Mouse (Mus musculus) lung, postnatal 25 days (tissue): ENCODE data around the gene Cdca4.
"Not testable (repeated sequence)": the region's sequence is repeated elsewhere in the genome, so short reads cannot be mapped to it uniquely, and the experiment has no call there.

Source experiments
- DNase-seq: peaks from one replicate; pipeline ENCODE4 v3.0.0; 2022; ENCODE audit warnings: low spot score

Gene Cdca4

GRCm38 (mm10) chr12:112822676-112823075 is 6.5 kb downstream of the Cdca4 start:
- no peak for DNase-seq

DNA sequence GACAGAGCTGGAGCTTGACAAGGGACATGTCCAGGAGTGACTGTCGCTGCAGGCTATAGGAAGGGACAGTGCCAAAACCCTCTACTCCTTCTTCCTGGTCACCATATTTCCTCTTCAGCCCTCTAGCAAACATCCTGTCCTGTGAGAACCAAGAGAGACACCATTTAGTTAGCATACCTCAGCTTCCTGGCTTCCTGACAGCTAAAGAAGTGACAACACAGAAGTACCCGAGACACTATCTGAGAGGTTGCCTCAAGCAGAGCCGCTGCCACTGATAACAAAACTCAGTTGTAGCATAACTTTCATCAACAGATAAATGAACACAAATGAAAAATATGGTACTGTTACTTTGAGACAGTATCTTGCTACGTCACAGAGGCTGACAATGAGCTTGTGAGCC is 7.2 kb downstream of the Cdca4 start:
- DNase-seq, result no peak

DNA sequence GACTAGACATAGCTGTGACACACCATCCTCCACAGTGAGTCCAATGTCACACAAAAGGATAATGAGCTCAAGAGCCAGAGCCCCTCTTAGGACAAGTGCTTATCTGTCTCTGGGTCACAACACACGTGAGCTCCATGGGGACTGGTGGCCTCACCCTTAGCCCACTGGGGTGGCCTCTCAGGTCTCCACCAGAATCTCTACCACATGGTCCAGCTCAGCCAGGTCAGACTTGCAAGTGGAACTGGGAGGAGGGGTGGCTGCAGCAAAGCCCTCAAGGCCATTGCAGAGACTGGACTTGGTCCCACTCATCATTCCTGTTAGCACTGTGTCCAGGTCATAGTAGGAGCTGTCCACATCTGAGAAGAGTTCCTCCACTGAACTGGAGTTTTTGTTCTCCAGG is 8.0 kb downstream of the Cdca4 start:
- no peak for DNase-seq

DNA sequence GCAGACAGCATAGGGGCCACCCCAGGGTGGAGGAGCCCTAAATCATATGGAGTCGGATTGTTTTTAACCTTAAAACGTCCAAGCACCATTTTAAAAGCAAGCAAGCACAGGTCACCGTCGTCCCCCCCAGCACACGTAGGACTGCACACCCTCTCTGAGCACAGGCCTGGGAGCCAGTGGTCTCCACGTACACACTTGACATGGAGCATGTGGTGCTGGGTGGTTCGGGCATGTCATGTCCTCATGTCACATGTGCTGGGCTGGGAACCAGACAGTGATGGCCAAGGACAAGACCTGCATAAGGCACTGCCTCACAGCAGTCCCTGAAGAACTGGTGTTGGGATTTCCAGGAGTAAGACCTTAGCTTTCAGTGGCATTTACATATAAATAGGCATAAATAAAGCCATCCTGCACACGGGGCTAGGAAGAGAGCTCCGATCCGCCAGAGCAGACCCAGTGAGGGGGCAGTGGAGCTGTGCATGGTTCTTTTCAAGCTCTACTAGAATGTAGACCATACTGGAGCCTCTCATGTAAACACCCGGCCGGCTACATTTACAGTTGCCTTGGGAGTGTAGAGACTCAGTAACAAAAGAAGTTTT is 8.7 kb downstream of the Cdca4 start:
- DNase-seq, result no peak

GRCm38 (mm10) chr12:112819057-112819662 is 10.1 kb downstream of the Cdca4 start:
- peak; percentile 54 for DNase-seq

DNA sequence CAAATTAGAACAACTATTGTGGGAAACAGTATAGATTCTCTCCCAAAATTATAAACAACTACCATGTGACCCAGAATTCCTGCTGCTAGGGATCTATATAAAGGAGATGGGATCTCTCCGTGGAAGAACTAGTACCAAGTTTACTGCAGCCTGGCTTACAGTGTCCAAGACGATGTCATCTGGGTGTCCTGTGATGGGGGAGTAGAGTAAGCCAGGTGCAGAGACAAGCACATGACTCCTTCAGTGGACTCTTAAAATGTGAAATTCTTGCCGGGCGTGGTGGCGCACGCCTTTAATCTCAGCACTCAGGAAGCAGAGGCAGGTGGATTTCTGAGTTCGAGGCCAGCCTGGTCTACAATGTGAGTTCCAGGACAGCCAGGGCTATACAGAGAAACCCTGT is 12.4 kb downstream of the Cdca4 start:
- DNase-seq, result not testable (repeated sequence)

DNA sequence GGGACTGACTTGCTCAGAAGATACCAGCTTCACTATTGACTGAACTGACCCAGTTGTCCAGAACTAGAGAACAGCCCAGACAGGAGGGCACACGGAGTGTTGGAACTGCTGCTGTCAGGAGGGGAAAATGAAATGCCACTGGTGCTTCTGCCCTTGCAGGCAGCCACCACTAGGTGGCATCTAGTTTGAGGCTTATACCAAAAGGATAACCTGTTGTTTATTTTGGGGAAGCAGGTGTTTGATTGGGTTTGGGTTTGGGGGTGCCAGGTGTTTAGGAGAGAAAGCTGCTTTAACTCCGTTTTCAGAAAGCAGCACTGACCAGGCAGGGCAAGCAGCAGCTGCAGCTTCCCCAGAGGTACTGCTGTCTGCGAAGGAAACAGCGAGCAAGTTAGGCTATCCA is 12.9 kb downstream of the Cdca4 start:
- peak; percentile 53 for DNase-seq

- DNase-seq, result no peak
These were observed 14.3 kb downstream of the Cdca4 start for GRCm38 (mm10) chr12:112814682-112815470.

GRCm38 (mm10) chr12:112813370-112813769 is 15.9 kb downstream of the Cdca4 start:
- no peak for DNase-seq

- DNase-seq, result no peak
These were observed 18.9 kb downstream of the Cdca4 start for GRCm38 (mm10) chr12:112810092-112810885.

GRCm38 (mm10) chr12:112809641-112810040 is 19.6 kb downstream of the Cdca4 start:
- no peak for DNase-seq

DNA sequence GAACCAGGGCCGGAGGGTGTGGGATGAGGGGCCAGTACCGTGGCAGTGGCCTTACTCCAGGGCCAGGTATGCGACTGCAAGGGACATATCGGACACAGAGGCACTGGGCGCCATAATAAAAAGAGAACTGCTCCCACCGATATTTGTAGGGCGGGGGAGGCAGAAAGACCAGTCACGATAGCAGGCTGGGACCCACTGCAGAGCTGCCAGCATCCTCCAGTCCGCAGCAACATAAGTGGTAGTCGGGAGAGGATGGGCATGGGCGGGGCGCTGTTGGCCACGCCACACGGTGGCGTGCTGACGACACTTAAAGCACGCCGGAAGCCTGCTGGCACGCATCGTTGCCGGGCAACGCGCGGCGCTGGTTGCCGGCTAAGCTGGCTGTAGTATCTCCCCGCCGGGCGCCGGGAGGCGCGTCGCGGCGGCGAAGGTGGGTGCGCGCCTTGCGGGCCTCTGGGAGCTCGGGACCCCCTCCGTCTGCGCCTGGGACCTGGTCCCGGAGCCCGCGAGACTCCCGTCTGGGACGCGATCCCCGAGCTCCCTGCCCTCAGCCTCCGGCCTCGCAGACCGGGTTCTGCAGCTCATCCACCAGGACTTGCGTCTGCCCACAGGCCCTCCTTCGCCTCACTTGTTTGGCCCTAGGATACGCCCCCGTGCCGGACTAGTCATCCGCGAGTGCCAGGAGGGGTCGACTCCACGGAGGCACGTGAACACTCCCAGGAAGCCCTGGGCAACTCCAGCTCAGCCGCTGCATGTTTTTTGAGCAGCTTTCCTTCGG is 20.4 kb downstream of the Cdca4 start, which contains the start of gene Clba1:
TSS of gene Clba1 (plus strand) at position 351 of the 778 bp plus-strand sequence.
- peak; percentile 93 for DNase-seq

- no peak for DNase-seq
These were observed 21.0 kb downstream of the Cdca4 start for GRCm38 (mm10) chr12:112808212-112808586.

- no peak for DNase-seq
These were observed 21.4 kb downstream of the Cdca4 start for GRCm38 (mm10) chr12:112807796-112808195.

DNA sequence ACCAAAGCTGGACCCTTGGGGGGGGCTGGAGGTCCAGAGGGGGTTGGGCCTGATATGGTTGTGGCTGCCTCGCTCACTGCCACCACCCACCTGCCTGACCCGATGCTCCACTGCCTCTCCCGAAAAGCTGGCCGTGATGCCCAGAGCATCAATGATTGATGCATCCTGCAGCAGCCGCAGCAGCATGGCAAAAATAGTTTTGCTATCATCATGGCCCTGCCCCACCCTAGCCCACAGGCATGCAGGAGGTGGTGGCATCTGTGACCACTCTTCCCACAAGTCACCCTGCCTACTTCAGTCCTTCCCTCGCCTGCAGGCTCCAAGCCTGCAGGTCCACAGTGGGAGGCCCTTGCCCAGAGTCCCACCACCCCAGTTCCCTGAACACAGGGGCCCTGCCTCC is 23.2 kb downstream of the Cdca4 start:
- no peak for DNase-seq

GRCm38 (mm10) chr12:112804046-112804445 is 25.2 kb downstream of the Cdca4 start:
- DNase-seq, result no peak

- no peak for DNase-seq
These were observed 26.3 kb downstream of the Cdca4 start for GRCm38 (mm10) chr12:112802917-112803316.

DNA sequence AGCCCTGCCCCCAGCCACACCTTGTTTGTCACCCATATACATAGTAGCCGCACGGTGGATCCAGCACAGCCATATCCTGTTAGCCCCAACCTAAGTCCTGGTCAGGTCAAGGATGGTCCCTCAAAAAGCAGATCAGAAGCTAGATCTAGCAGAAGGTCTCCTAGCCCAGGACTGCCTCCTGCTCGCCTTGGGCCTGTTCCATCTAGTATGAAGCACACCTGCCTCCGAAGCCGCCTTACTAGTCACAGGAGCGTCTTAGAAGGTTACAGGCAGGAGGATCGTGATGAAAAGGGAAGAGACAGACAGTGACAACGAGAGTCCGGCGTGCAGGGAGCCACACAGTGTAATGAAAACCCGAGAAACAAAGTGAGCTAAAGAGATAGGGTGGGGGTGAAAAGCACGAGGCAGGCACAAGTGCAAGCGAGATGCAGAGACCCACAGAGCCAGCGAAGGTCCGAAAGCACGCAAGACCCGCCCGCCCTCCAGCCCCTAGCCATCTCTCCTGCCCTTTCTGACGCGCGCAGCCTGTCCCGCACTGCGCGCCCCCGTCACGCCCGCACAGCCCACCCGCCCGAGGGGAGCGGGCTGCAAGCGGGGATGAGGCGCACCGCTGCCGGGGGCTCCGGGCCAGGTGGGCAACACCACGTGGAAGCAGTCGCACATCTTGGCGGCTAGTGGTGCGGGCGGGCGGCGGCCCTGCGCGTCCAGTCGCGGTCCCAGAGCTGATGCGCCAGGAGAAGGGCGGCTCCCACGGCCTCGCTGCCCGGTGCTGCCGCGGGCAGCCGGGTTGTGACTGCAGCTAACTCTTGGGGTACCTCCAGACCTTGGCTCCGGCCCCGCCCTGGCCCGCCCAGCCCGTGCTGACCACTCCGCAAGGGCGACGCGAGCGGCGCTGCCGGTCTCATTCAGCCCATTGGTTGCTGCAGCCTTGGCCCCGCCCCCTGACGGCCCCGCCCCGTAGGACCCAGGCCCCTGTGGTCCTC is 27.1 kb downstream of the Cdca4 start, which contains the start of gene Ahnak2:
TSS of gene Ahnak2 (minus strand) at position 794 of the 983 bp plus-strand sequence.
- DNase-seq, result no peak

- DNase-seq, result peak; percentile 69
These were observed 28.7 kb downstream of the Cdca4 start for GRCm38 (mm10) chr12:112800476-112800875.
